In genomic region chr9:35468913-35469312, GRCm38 (mm10) we compare ENCODE assay signal across 24 mouse cellular contexts. TPM values are rescaled to one million over a fixed set of nuclear protein-coding genes. Genes with fewer than 3 reads are reported as not detected.
"Had no signal": no experiment of that assay in that cellular context is flagged by ENCODE, and none has a peak within 500 bp of the region (broad histone marks: within the 10 kb centered on the region; RNA-seq: fewer than 3 reads in every experiment).

No protein-coding gene starts in this region.

- DNase-seq: retina, postnatal 1 day; right cerebral cortex, adult 18-20 months; right cerebral cortex, postnatal 14 days; right cerebral cortex, postnatal 25 days; right cerebral cortex, postnatal 4 days; spleen, adult 18-20 months; thymus, adult 18-20 months; thymus, adult 2 months; thymus, postnatal 14 days; thymus, postnatal 25 days; thymus, postnatal 36 days; thymus, postnatal 4 days had no signal

- H3K27me3 ChIP-seq: neural tube, embryonic 13.5 days; neural tube, embryonic 15.5 days; stomach, embryonic 15.5 days had no signal

RNA-seq across cellular contexts. Expression of gene Gm1113, which starts 49.2 kb away (rescaled TPM):
- total RNA-seq: neutrophil, adult 5-6 weeks had no signal
- polyA plus RNA-seq: neural tube, embryonic 13.5 days; neural tube, embryonic 14.5 days; neural tube, embryonic 15.5 days; small intestine, adult 2 months; spleen, adult 2 months; stomach, embryonic 14.5 days; stomach, embryonic 15.5 days; stomach, embryonic 16.5 days; stomach, postnatal 0 days; testis, adult 2 months; thymus, adult 2 months; urinary bladder, adult 2 months had no signal
